Mouse (Mus musculus): ENCODE measurements around the gene Dip2a. TPM values are rescaled to one million over a fixed set of nuclear protein-coding genes. Genes with fewer than 3 reads are reported as not detected.
A peak's percentile ranks its signal among the peaks of the same experiment; 100 is the strongest.

Dip2a gene
- polyA plus RNA-seq, 1 experiment, result 11.1 TPM

DNA sequence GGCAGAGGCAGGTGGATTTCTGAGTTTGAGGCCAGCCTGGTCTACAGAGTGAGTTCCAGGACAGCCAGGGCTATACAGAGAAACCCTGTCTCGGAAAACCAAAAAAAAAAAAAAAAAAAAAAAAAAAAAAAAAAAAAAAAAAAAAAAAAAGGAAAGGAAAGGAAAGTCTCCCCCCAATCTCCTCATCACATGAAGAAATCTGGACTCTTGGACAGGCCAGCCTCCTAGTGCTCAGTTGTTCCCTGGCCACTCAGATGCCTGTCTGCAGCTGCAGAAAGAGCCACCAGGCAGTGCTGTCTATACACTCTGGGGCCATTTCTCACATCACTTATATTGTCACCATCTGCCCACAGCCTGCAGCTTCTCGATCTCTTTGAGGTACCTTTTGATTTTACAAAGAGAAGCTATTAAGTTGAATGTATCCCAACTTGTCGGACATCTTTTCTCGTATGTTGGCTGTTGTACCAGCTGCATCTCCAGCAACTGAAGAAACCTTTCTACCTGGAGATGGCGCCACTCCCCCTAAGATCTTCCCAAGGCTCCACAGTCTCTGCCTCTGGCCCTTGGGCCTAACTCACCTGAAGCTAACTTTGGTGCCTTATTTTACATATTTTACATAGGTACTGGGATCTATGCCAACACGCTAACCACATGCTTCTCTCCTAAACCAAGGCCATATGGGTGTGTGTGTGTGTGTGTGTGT lies 18.6 kb downstream of the Dip2a start:
- Histone ChIP-seq H3K27me3 (ENCODE audit: control insufficient read depth, insufficient read depth, insufficient read length) (no peaks in the 10 kb centered on the region), H3K36me3 (ENCODE audit: control insufficient read depth, insufficient read depth) (no peaks in the 10 kb centered on the region), H3ac (ENCODE audit: control insufficient read depth, insufficient read length) (no peak overlapping the region), H3K4me2 (ENCODE audit: low read depth) (no peak overlapping the region), H3K79me2 (ENCODE audit: control insufficient read depth, insufficient read depth) (peaks cover 8% of the 10 kb centered on the region), H3K4me3 (no peak overlapping the region)
- TF ChIP-seq SRF (IDR thresholded peaks at IDR 0.05; ENCODE audit: control insufficient read depth, insufficient read length, low read depth) (no peak), TCF3 (IDR thresholded peaks at IDR 0.05; ENCODE audit: insufficient read length, low read depth) (no peak), TCF12 (IDR thresholded peaks at IDR 0.05; ENCODE audit: insufficient read depth, poor library complexity, severe bottlenecking) (no peak), USF1 (IDR thresholded peaks at IDR 0.05; ENCODE audit: low read depth) (no peak), POLR2A (IDR thresholded peaks at IDR 0.05; ENCODE audit: insufficient read length, low read depth) (no peak), E2F4 (IDR thresholded peaks at IDR 0.05; ENCODE audit: insufficient read depth) (no peak), MYOG (IDR thresholded peaks at IDR 0.05; ENCODE audit: control insufficient read depth in 1 of 3, insufficient read depth in 1 of 3, insufficient read length in 2 of 3, low read depth in 2 of 3) (no peak), POLR2AphosphoS2 (IDR thresholded peaks at IDR 0.05; ENCODE audit: insufficient read length, low read depth) (no peak), CEBPB (IDR thresholded peaks at IDR 0.05; ENCODE audit: insufficient read depth, poor library complexity, severe bottlenecking) (no peak), MAX (IDR thresholded peaks at IDR 0.05; ENCODE audit: low read depth) (no peak), MYOD1 (IDR thresholded peaks at IDR 0.05; ENCODE audit: control insufficient read depth in 1 of 3, insufficient read length in 2 of 3, low read depth in 2 of 3) (no peak), REST (IDR thresholded peaks at IDR 0.05; ENCODE audit: insufficient read depth, insufficient read length) (no peak)

DNA sequence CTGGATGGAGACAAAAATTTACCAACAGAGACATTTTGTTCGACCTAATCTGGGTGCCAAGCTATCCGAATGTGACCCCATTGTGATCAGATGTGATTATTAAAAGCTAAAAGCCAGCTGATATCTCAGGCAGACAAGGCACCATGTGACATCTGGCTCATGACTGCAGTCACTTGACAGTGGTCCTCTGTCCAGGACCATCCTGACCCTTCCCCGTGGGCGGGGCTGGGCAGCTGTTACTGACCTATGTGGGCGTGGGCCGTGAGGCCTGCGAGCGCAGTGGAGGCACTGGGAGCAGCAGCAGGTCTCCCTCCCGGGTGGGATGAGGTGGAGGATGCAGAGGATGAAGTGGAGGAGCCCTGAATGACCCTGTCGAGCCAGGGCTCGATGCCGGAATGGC lies 27.5 kb downstream of the Dip2a start:
- Histone ChIP-seq H3ac (ENCODE audit: control insufficient read depth, insufficient read length) (no peak overlapping the region), H3K36me3 (ENCODE audit: control insufficient read depth, insufficient read depth) (peaks cover 28% of the 10 kb centered on the region), H3K27me3 (ENCODE audit: control insufficient read depth, insufficient read depth, insufficient read length) (no peaks in the 10 kb centered on the region), H3K4me2 (ENCODE audit: low read depth) (no peak overlapping the region), H3K4me3 (no peak overlapping the region), H3K79me2 (ENCODE audit: control insufficient read depth, insufficient read depth) (no peaks in the 10 kb centered on the region)
- TF ChIP-seq MYOG (IDR thresholded peaks at IDR 0.05; ENCODE audit: control insufficient read depth in 1 of 3, insufficient read depth in 1 of 3, insufficient read length in 2 of 3, low read depth in 2 of 3) (peak in 2 of 3 experiments; percentile 46 to 73), MYOD1 (IDR thresholded peaks at IDR 0.05; ENCODE audit: control insufficient read depth in 1 of 3, insufficient read length in 2 of 3, low read depth in 2 of 3) (peak in 1 of 3 experiments; percentile 88), REST (IDR thresholded peaks at IDR 0.05; ENCODE audit: insufficient read depth, insufficient read length) (no peak)

DNA sequence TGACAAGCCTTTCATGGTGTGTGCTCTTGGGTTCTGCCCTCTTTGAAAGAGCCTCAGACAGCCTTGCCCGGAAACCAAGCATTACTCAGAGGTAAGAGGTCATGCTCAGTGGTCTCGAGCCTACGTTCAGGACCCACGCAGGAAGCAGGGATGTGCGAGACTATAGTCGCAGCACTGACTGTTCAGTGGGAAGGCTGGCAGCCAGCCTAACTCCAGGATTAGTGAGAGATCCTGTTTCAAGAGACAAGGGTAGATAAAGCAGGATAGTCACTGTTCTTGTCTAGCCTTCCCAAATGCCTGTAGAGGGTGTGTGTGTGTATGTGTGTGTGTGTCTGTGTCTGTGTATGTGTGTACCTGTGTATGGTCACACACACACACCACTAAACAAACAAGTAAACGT lies 28.9 kb downstream of the Dip2a start:
- H3K4me3 ChIP-seq, result no peak overlapping the region
- H3ac ChIP-seq (ENCODE audit: control insufficient read depth, insufficient read length), result no peak overlapping the region
- no peak for TF ChIP-seq POLR2A (IDR thresholded peaks at IDR 0.05; ENCODE audit: insufficient read length, low read depth)
- TF ChIP-seq SRF (IDR thresholded peaks at IDR 0.05; ENCODE audit: control insufficient read depth, insufficient read length, low read depth), result no peak
- TF ChIP-seq MAX (IDR thresholded peaks at IDR 0.05; ENCODE audit: low read depth), result no peak
- TF ChIP-seq REST (IDR thresholded peaks at IDR 0.05; ENCODE audit: insufficient read depth, insufficient read length), result no peak
- no peak for TF ChIP-seq MYOG (IDR thresholded peaks at IDR 0.05; ENCODE audit: control insufficient read depth in 1 of 3, insufficient read depth in 1 of 3, insufficient read length in 2 of 3, low read depth in 2 of 3)
- no peak for TF ChIP-seq POLR2AphosphoS2 (IDR thresholded peaks at IDR 0.05; ENCODE audit: insufficient read length, low read depth)
- no peak for TF ChIP-seq TCF3 (IDR thresholded peaks at IDR 0.05; ENCODE audit: insufficient read length, low read depth)
- no peak for TF ChIP-seq MYOD1 (IDR thresholded peaks at IDR 0.05; ENCODE audit: control insufficient read depth in 1 of 3, insufficient read length in 2 of 3, low read depth in 2 of 3)
- TF ChIP-seq TCF12 (IDR thresholded peaks at IDR 0.05; ENCODE audit: insufficient read depth, poor library complexity, severe bottlenecking), result no peak
- no peak for TF ChIP-seq E2F4 (IDR thresholded peaks at IDR 0.05; ENCODE audit: insufficient read depth)
- no peak for TF ChIP-seq USF1 (IDR thresholded peaks at IDR 0.05; ENCODE audit: low read depth)
- TF ChIP-seq CEBPB (IDR thresholded peaks at IDR 0.05; ENCODE audit: insufficient read depth, poor library complexity, severe bottlenecking), result no peak
- H3K36me3 ChIP-seq (ENCODE audit: control insufficient read depth, insufficient read depth), result peaks cover 32% of the 10 kb centered on the region
- H3K4me2 ChIP-seq (ENCODE audit: low read depth), result peak overlapping the region; percentile 13
- no peaks in the 10 kb centered on the region for H3K79me2 ChIP-seq (ENCODE audit: control insufficient read depth, insufficient read depth)
- H3K27me3 ChIP-seq (ENCODE audit: control insufficient read depth, insufficient read depth, insufficient read length), result no peaks in the 10 kb centered on the region

DNA sequence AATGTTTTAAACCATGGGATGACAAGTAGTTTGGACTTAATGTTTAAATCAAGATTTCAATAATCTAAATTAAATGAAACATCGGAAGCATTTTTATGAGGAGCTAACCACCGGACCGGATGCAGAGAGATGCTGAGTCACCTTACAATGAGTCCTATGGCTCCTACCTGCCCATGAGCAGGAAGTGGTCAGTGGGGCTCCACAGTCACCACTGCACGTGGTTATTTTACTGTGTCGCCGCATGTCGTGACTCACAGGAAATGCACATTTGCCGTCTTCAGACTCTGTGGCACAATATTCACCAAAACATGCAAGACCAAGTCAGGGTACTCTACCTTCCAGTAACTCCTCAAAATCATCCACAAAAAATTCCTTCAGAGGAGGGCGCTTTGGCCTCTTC lies 38.4 kb downstream of the Dip2a start:
- no peaks in the 10 kb centered on the region for H3K79me2 ChIP-seq (ENCODE audit: control insufficient read depth, insufficient read depth)
- H3K4me2 ChIP-seq (ENCODE audit: low read depth), result peak overlapping the region; percentile 27
- H3K4me3 ChIP-seq, result no peak overlapping the region
- no peaks in the 10 kb centered on the region for H3K27me3 ChIP-seq (ENCODE audit: control insufficient read depth, insufficient read depth, insufficient read length)
- H3K36me3 ChIP-seq (ENCODE audit: control insufficient read depth, insufficient read depth), result peaks cover 30% of the 10 kb centered on the region
- TF ChIP-seq MYOD1 (IDR thresholded peaks at IDR 0.05; ENCODE audit: control insufficient read depth in 1 of 3, insufficient read length in 2 of 3, low read depth in 2 of 3), result no peak
- TF ChIP-seq MAX (IDR thresholded peaks at IDR 0.05; ENCODE audit: low read depth), result no peak
- no peak for TF ChIP-seq E2F4 (IDR thresholded peaks at IDR 0.05; ENCODE audit: insufficient read depth)
- TF ChIP-seq SRF (IDR thresholded peaks at IDR 0.05; ENCODE audit: control insufficient read depth, insufficient read length, low read depth), result no peak
- TF ChIP-seq MYOG (IDR thresholded peaks at IDR 0.05; ENCODE audit: control insufficient read depth in 1 of 3, insufficient read depth in 1 of 3, insufficient read length in 2 of 3, low read depth in 2 of 3), result no peak
- TF ChIP-seq TCF3 (IDR thresholded peaks at IDR 0.05; ENCODE audit: insufficient read length, low read depth), result no peak
- TF ChIP-seq POLR2AphosphoS2 (IDR thresholded peaks at IDR 0.05; ENCODE audit: insufficient read length, low read depth), result no peak
- TF ChIP-seq CEBPB (IDR thresholded peaks at IDR 0.05; ENCODE audit: insufficient read depth, poor library complexity, severe bottlenecking), result no peak
- no peak for TF ChIP-seq USF1 (IDR thresholded peaks at IDR 0.05; ENCODE audit: low read depth)
- no peak for TF ChIP-seq TCF12 (IDR thresholded peaks at IDR 0.05; ENCODE audit: insufficient read depth, poor library complexity, severe bottlenecking)
- TF ChIP-seq POLR2A (IDR thresholded peaks at IDR 0.05; ENCODE audit: insufficient read length, low read depth), result no peak
- no peak for TF ChIP-seq REST (IDR thresholded peaks at IDR 0.05; ENCODE audit: insufficient read depth, insufficient read length)
- H3ac ChIP-seq (ENCODE audit: control insufficient read depth, insufficient read length), result no peak overlapping the region
